Mouse (Mus musculus) neural tube, embryonic 13.5 days (tissue): ENCODE measurements at regions not wholly inside any gene's neighbourhood (a gene's known extent, or its start where the extent isn't known, plus 50 kb on each side); places are given as distances from the start of the nearest gene placed in this dataset.

ENCODE experiments used
- ATAC-seq: fragments of 200-750 bp; cut with Nextera tagmentation; 2 replicates; pipeline ENCODE4 v1.8.0; 2017; ENCODE audit warnings: low read depth, mild to moderate bottlenecking, moderate TSS enrichment, moderate library complexity
- H3K27ac ChIP-seq: fragments of 300-500 bp; sonication (generic); replicated peaks from 2 replicates; pipeline ENCODE4 v1.5.1; 2015; ENCODE audit warnings: moderate library complexity, mild to moderate bottlenecking, inconsistent platforms
- H3K27me3 ChIP-seq: fragments of 300-500 bp; sonication (generic); 2 replicates; pipeline ENCODE4 v1.6.1; 2015; ENCODE audit warnings: mild to moderate bottlenecking, inconsistent platforms
- H3K36me3 ChIP-seq: fragments of 300-500 bp; sonication (generic); 2 replicates; pipeline ENCODE4 v1.6.1; 2015; ENCODE audit warnings: mild to moderate bottlenecking, inconsistent platforms
- H3K4me1 ChIP-seq: fragments of 300-500 bp; sonication (generic); replicated peaks from 2 replicates; pipeline ENCODE4 v1.6.1; 2015; ENCODE audit warnings: inconsistent platforms
- H3K4me2 ChIP-seq: fragments of 300-500 bp; sonication (generic); 2 replicates; pipeline ENCODE4 v1.6.1; 2015; ENCODE audit warnings: inconsistent platforms, mild to moderate bottlenecking, moderate library complexity
- H3K4me3 ChIP-seq: fragments of 300-500 bp; sonication (generic); 2 replicates; pipeline ENCODE4 v1.5.1; 2015; ENCODE audit warnings: mild to moderate bottlenecking, inconsistent platforms
- H3K9ac ChIP-seq: fragments of 300-500 bp; sonication (generic); 2 replicates; pipeline ENCODE4 v1.6.1; 2015; ENCODE audit warnings: moderate library complexity, mild to moderate bottlenecking, inconsistent platforms
- H3K9me3 ChIP-seq: fragments of 300-500 bp; sonication (generic); 2 replicates; pipeline ENCODE4 v1.6.1; 2016; ENCODE audit warnings: inconsistent platforms
- WGBS: fragments of 180-500 bp; shearing (Covaris S2); methylation state at CpG from one replicate; pipeline ENCODE4 v1.1.7; 2015; 5-methylcytosine and 5-hydroxymethylcytosine counted together

DNA sequence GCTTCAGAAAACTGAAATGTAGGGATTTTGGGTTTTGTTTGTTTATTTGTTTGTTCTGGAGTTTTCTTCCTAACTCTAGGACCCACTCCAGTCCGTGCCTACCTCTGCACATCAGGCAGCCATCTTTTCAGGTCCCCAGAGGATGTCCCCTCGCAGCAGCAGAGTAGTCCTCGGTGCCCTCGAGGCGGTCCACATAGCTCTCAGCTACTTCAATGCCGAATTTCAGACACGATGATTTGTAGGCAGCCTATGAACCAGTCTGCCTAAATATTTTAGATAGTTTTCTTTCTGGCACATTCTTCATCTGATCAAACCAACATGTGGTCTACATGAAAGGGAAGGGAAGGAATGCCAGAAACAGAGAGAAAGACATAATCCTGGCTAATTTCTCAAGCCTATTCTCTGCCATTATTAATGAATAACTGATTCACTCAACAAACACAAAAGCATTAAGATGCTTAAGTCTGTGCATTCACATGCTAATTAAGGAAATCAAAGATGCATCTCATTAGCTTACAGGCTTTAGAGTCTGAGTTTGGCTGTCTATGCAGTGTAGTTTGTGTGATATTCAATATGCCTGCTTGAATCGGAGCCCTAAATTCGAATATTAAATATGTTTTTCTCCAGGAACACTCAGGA lies 55.2 kb upstream of the Fer start:
- Histone ChIP-seq H3K4me1 (peaks cover 10% of the 10 kb centered on the region), H3K9me3 (no peaks in the 10 kb centered on the region), H3K4me3 (no peak overlapping the region), H3K9ac (no peak overlapping the region), H3K27ac (no peak overlapping the region), H3K4me2 (no peak overlapping the region), H3K27me3 (no peaks in the 10 kb centered on the region), H3K36me3 (no peaks in the 10 kb centered on the region)
- WGBS, result 29% methylated on average over 9 of the region's 9 CpGs
- ATAC-seq, result peak; percentile 61; the same call in 1 of the 2 replicates

- H3K4me3 ChIP-seq, result no peak overlapping the region
- no peak overlapping the region for H3K9ac ChIP-seq
- H3K4me1 ChIP-seq, result peaks cover 12% of the 10 kb centered on the region
- no peaks in the 10 kb centered on the region for H3K36me3 ChIP-seq
- WGBS, result 38% methylated on average over 6 of the region's 6 CpGs
- no peaks in the 10 kb centered on the region for H3K27me3 ChIP-seq
- H3K27ac ChIP-seq, result no peak overlapping the region
- no peaks in the 10 kb centered on the region for H3K9me3 ChIP-seq
- H3K4me2 ChIP-seq, result no peak overlapping the region
- no peak for ATAC-seq
Measured at GRCm38 (mm10) chr17:63808756-63809155, 54.1 kb upstream of the Fer start.

GRCm38 (mm10) chr17:63811246-63811785 lies 51.5 kb upstream of the Fer start:
- H3K9ac ChIP-seq, result no peak overlapping the region
- no peaks in the 10 kb centered on the region for H3K9me3 ChIP-seq
- no peak overlapping the region for H3K4me2 ChIP-seq
- no peaks in the 10 kb centered on the region for H3K36me3 ChIP-seq
- WGBS, result 28% methylated on average over 9 of the region's 9 CpGs
- no peak for ATAC-seq
- no peaks in the 10 kb centered on the region for H3K27me3 ChIP-seq
- peaks cover 12% of the 10 kb centered on the region for H3K4me1 ChIP-seq
- H3K4me3 ChIP-seq, result no peak overlapping the region
- no peak overlapping the region for H3K27ac ChIP-seq

GRCm38 (mm10) chr17:63812586-63812985 lies 50.3 kb upstream of the Fer start:
- H3K9me3 ChIP-seq, result no peaks in the 10 kb centered on the region
- H3K4me2 ChIP-seq, result no peak overlapping the region
- no peaks in the 10 kb centered on the region for H3K27me3 ChIP-seq
- H3K4me3 ChIP-seq, result no peak overlapping the region
- WGBS, result 62% methylated on average over 3 of the region's 3 CpGs
- peaks cover 12% of the 10 kb centered on the region for H3K4me1 ChIP-seq
- no peak for ATAC-seq
- no peak overlapping the region for H3K9ac ChIP-seq
- H3K36me3 ChIP-seq, result no peaks in the 10 kb centered on the region
- H3K27ac ChIP-seq, result peak overlapping the region; percentile 57
